Mouse (Mus musculus): ENCODE results near the gene Slc35a1. TPM values are rescaled to one million over a fixed set of nuclear protein-coding genes. Genes with fewer than 3 reads are reported as not detected.
"Not testable (repeated sequence)": the region's sequence is repeated elsewhere in the genome, so short reads cannot be mapped to it uniquely, and the experiment has no call there.

Slc35a1 gene
- 10 to 100 TPM; 16.7 to 17.4 TPM for total RNA-seq (2021)
- long read RNA-seq, experiment 1, transcript Slc35a1-201 (8 exons, 2,039 nt) = major isoform, 31 of 41 reads
- long read RNA-seq, experiment 1, partial matches to known transcripts = 0 of 41 reads
- long read RNA-seq, experiment 1, other reads (novel, unspliced or antisense) = 10 of 41 reads
- long read RNA-seq, experiment 2, transcript Slc35a1-201 (8 exons, 2,039 nt) = major isoform, 36 of 39 reads
- long read RNA-seq, experiment 2, partial matches to known transcripts = 0 of 39 reads
- long read RNA-seq, experiment 2, other reads (novel, unspliced or antisense) = 3 of 39 reads

GRCm38 (mm10) chr4:34686874-34687567 is at the start of gene Slc35a1:
Gene Slc35a1, minus strand, starts transcription at chr4:34687438.
- peak; percentile 92 for DNase-seq

DNA sequence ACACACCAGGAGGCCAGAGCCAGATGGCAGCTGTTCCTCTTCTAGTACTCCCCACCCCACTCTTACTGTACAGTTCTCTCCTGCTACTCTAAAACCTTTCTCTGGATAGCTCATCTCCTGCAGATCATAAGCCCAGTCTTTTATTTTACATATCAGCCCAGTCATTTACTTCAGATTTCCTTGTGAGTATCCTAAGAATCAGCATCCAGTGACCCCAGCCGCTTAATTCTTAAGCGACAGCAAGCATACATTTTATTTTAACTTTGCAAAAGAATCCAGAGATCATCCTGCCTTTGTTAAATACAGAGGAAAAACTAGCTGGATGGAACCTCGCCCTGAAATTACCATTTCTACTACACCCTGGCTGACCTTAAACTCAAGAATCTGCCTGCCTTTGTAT is 47.2 kb upstream of the Slc35a1 start:
- DNase-seq = no peak

- not testable (repeated sequence) for DNase-seq
Measured at GRCm38 (mm10) chr4:34733415-34733814, 46.2 kb upstream of the Slc35a1 start.

DNA sequence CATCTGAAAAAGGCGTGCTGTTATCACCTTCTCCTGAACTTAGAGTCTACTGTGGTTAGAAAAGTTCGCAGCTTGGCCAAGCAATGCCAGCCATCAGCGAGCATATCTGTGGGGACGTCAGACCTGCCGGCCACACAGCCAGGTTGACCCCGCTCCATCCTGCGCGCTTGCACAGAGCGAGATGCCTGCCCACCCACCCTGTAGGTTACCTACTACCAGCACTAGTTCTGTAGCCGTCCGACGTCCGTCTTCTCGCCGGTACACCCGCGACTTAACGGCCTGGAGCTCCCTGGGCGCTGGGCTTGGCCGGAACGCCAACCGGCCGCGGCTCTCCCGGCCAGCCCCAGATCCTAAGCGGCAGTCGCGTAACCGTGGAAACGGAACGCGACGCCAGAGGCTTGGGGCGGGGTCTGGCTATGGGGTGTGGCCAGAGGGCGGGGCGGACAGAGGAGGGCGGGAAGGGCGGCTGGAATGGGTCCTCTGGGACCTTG is 42.7 kb upstream of the Slc35a1 start, which contains the start of gene Cfap206:
Gene Cfap206 (minus strand): TSS at position 356 of the 491 bp plus-strand sequence.
- peak; percentile 64 for DNase-seq

DNA sequence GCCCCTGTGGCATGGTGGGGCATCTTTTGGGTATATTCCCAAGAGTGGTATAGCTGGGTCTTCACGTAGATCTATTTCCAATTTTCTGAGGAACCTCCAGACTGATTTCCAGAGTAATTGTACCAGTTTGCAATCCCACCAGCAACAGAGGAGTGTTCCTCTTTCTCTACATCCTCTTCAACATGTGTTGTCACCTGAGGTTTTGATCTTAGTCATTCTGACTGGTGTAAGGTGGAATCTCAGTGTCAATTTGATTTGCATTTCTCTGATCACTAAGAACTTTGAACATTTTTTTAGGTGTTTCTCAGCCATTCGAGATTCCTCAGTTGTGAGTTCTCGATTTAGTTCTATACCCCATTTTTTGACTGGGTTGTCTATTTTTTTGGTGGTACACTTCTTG is 38.5 kb upstream of the Slc35a1 start:
- not testable (repeated sequence) for DNase-seq

DNA sequence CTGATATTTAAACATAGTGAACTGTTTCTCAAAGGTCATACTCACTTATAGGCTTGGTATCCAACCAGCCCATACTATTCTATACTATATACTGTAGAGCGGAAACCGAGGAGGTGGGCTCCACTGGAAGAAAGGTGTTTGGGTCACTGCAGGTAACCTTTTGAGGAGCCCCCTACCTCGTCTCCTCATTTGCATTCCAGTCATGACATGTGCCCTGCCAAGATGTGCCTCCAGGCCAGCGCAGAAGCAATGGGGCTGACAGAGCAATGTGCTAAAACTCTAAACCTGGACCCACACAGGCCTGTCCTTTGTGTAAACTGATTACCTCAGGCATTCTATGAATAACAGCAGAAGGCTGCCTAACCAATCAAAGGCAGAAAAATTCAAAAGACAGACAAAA is 37.1 kb upstream of the Slc35a1 start:
- DNase-seq = no peak

GRCm38 (mm10) chr4:34723186-34723585 is 35.9 kb upstream of the Slc35a1 start:
- no peak for DNase-seq

- DNase-seq = no peak
Measured at GRCm38 (mm10) chr4:34720127-34720895, 33.1 kb upstream of the Slc35a1 start.

GRCm38 (mm10) chr4:34719421-34719820 is 32.2 kb upstream of the Slc35a1 start:
- DNase-seq = no peak

DNA sequence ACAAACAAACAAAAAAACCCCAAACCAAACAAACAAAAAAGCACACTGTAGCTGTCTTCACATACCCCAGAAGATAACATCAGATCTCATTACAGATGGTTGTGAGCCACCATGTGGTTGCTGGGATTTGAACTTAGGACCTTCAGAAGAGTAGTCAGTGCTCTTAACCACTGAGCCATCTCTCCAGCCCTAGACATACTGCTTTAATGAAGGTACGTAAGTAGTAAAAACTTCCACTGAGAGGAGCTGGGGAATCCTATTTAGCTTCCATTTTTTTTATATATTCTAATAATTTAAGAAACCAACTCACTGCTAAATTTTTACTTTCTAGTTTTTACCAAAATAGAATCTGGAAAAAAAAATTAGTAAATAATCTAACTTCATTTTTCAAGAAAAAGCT is 27.8 kb upstream of the Slc35a1 start:
- no peak for DNase-seq

DNA sequence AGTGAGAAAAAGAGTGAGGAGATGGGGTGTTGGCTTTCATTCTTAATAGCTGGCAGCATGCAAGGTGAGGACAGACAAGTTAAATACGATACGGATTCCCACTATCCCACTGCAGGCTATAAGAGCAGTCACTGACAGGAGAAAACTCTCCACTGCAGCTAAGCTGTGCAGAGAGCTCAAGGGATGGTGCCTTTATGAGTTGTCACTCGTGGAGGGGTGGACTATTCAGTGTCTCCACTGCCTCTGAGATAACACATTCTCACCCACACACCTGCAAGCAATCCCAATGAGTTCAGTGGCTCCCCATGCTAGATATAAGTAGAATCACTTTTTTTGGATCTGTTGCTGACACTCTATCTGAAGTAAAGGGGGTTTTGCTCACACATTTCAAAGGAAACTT is 20.9 kb upstream of the Slc35a1 start:
- DNase-seq = no peak

GRCm38 (mm10) chr4:34707248-34707647 is 20.0 kb upstream of the Slc35a1 start:
- no peak for DNase-seq

- no peak for DNase-seq
Measured at GRCm38 (mm10) chr4:34703029-34703428, 15.8 kb upstream of the Slc35a1 start.

DNA sequence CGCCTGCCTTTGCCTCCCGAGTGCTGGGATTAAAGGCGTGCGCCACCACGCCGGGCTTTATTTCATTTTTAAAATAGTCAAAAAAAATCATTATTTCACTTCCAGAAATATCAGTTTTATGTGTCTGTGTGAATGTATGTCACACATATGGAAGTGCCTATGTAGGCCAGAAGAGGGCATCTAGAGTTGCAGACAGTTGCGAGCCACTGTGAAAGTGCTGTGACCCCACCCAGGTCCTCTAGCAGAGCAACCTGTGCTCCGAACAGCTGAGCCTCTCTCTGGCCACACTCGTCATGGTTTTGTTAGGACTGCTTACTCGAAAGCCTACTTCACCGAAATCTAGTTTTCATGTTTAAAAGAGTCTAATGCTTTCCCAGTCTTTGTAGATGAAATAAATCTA is 15.0 kb upstream of the Slc35a1 start:
- no peak for DNase-seq

GRCm38 (mm10) chr4:34701528-34701927 is 14.3 kb upstream of the Slc35a1 start:
- DNase-seq = peak; percentile 64

- no peak for DNase-seq
Measured at GRCm38 (mm10) chr4:34688021-34688420, 783 bp upstream of the Slc35a1 start.

GRCm38 (mm10) chr4:34680530-34680929 is 6.7 kb downstream of the Slc35a1 start:
- no peak for DNase-seq

GRCm38 (mm10) chr4:34673721-34674120 is 13.5 kb downstream of the Slc35a1 start:
- DNase-seq = no peak

DNA sequence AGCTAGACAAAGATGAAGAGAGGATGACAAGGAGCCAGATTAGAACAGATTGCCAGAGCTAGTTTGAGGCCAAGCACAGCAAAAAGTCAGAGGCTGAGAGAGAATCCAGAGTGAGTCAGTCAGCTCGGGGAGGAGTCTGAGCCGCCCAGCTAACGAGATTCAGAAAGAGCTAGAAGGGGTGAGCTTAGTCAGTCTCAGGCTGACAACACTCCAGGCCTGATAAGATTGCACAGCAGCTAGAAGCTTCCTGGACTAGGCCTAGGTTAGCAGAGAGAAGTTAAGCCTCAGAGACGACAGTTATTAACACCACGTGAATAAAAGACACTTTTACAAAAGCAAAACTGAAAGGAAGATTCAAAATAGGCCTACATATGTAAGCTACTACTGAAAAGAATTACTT is 19.3 kb downstream of the Slc35a1 start:
- no peak for DNase-seq

GRCm38 (mm10) chr4:34661927-34662326 is 25.3 kb downstream of the Slc35a1 start:
- no peak for DNase-seq

DNA sequence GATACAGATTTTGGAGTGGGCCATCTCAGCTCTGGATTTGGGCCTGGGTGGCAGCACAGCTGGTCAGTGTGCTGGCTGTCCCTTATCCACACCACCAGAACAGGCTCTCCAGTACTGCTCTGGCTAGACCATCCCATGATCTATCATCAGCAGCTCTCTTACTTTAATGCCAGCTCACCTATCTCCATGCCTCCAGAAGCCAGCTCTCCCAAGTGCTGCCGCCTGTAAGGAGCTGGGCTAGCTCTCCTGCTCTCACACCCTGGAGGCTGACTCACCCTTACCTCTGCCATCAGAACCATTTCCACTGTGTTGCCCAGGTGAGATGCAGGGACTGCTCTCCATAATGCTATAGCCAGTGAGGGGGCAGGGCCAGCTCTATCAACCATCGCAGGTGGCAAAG is 25.7 kb downstream of the Slc35a1 start:
- no peak for DNase-seq

- no peak for DNase-seq
Measured at GRCm38 (mm10) chr4:34659012-34659411, 28.2 kb downstream of the Slc35a1 start.

DNA sequence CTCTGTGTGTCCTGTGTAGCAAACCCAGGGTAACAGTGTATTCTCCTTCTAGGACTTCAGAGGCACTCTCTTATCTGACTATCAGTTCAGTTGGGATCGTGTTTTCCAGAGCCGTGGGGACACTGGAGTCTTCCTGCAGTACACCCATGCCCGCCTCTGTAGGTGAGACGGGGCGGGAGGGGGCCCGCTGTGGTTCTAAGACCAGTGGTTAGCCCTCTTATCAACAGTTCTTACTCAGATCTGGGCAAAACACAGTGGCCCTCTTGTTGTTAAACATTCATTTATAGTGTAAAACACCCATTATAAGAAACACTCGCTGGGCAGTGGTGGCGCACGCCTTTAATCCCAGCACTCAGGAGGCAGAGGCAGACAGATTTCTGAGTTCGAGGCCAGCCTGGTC is 31.1 kb downstream of the Slc35a1 start:
- DNase-seq = no peak
